Mouse (Mus musculus): ENCODE measurements around the gene Tor4a.

Tor4a gene

GRCm38 (mm10) chr2:25171101-25171768 is 25.5 kb downstream of the Tor4a start:
- DNase-seq (ENCODE audit: low read depth, low spot score), result no peak

DNA sequence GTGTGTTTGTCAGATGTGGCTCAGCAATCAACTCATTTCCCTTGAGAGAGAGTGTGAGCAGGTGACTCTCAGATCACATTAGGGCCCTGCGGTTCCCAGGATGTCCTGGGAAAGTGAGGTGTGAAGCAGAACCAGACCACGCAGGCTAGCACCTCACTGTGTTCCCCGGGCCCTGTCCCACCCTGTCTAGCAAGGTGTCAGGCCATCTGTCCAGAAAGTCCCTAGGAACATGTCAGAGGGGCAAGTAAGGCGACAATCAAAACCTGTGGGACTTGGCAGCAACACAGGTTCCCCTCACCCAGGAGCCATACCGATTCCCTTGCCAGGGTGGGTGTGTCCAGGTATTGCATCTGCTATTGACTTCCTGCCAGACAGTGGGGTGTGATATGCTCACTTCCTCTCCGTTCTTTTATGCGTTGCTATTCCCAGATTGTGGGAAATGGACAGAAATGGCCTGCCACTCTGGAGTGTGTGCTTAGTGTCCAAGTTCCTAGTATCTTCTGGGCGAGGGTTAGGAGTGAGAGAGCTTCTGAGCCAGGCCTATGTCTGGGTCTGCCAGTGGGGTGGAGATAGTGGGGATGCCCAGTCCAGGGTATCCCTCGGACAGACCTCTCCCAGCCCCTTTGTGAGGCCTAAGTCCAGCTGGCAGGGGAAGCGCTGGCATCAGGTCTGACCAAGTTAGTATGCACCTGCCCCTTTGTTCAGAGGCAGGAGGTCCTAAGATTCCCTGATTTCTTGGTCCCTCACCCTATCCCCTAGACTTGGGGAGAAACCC is 26.2 kb downstream of the Tor4a start:
- DNase-seq (ENCODE audit: low read depth, low spot score), result no peak

GRCm38 (mm10) chr2:25169778-25170177 is 26.9 kb downstream of the Tor4a start:
- DNase-seq (ENCODE audit: low read depth, low spot score), result no peak

DNA sequence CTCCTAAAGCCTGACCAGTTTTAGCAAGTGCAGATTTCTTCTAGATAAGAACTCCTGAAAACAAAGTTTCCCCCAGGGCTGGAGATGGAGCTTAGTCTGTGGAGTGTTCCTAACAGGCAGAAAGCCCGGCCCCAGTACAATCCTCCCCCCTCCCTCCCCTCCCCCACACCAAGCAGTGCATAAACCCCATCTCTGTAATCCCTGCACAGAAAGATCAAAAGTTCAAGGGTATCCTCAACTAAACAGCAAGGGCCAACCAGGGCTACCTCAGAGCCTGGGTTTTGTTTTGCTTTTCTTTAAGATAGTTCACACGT is 28.1 kb downstream of the Tor4a start:
- no peak for DNase-seq (ENCODE audit: low read depth, low spot score)

DNA sequence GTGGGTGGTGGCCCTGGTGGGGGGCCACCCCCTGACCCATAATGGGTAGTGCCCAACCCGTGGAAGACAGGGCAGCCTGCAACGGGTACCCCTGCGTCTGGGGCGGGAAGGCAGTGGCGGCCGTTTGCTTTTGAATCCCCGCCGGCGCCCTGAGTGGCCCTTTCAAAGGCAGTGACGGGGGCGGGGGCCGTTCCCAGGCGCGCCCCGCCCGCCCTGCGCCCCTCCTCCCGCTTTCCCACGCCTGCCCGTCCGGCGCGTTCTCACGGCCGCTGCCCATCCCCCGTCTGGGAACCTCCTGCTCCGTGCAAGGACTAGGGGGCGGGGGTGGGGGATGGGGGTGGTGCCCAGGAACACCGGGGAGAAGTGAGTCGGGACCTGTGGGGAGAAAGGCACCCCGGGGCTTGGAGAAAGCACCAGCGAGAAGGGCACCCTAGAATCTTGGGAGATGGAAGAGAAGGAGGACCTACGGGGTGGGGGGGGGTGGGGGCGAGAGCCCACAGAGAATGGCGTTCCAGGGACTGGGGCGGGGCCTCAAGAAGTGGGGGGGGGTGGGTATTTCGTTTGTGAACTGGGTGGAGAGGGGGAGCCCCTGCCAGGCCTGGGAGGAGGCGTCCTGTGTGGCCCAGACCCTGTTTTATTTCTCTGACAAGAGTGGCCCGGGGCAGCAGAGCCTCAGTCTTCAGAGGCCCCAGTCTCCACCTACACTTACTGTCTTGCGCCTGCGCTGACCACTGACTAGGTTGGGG is 28.6 kb downstream of the Tor4a start:
- DNase-seq (ENCODE audit: low read depth, low spot score), result no peak

DNA sequence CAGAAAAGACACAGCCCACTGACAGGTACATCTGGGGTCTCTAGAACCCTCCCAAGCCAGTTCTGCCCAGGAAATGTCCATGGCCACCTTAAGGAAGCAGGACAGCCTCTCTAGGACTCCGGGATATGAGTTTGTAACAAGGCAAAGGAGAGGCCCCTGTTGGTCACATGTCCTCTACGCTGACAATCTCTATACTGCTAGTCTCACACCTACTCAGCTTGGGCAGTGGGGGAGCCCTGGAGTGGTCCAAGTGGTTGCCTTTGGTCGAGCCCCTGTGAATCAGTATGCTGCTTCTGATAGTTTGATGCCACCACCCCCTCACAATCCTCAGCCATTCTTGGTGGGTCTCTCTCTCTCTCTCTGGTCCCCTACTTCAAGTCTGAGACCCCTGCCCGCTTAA is 29.2 kb downstream of the Tor4a start:
- DNase-seq (ENCODE audit: low read depth, low spot score), result no peak

DNA sequence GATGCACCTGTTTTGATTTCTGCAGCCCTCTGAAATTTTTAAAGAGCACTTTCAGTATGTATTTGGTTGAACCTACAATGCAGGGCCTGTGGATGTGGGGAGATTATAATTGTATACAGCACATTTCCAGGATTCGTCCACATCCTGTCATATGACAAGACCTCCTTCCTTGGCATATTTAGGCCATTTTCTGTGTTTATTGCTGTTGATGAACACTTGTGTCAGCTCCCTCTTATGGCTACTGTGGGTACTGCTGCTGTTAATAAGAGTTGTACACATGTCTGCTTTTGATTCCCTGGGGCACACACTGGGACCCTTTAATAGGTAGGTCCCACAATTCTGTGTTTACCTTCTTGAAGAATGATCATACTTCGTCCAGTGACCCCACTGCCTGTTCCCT is 39.0 kb downstream of the Tor4a start:
- no peak for DNase-seq (ENCODE audit: low read depth, low spot score)

- no peak for DNase-seq (ENCODE audit: low read depth, low spot score)
These were observed 39.7 kb downstream of the Tor4a start for GRCm38 (mm10) chr2:25156990-25157389.

- no peak for DNase-seq (ENCODE audit: low read depth, low spot score)
These were observed 40.5 kb downstream of the Tor4a start for GRCm38 (mm10) chr2:25156177-25156576.

GRCm38 (mm10) chr2:25151280-25151956 is 45.3 kb downstream of the Tor4a start:
- no peak for DNase-seq (ENCODE audit: low read depth, low spot score)

DNA sequence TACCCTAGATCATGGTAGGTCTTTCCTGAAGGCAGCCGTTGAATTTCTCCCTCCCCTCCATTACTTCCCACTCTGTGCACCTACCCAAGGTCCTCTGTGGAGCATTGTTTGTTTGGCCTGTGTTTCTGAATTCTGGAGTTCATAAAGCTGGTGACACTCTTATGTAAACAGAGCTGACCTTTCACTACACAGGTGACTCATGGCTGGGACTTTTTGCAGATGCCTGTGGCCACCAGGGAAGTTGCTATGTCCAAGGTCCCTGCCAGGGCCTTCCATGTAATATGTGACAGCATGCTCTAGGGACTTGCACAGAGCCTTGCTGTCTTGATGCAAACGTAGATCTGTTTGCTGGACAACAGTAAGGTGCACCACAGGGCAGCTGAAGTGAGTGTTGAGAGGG is 47.0 kb downstream of the Tor4a start:
- DNase-seq (ENCODE audit: low read depth, low spot score), result no peak

GRCm38 (mm10) chr2:25147892-25148291 is 48.8 kb downstream of the Tor4a start:
- DNase-seq (ENCODE audit: low read depth, low spot score), result no peak

GRCm38 (mm10) chr2:25147398-25147797 is 49.3 kb downstream of the Tor4a start:
- DNase-seq (ENCODE audit: low read depth, low spot score), result no peak

GRCm38 (mm10) chr2:25145346-25145745 is 51.3 kb downstream of the Tor4a start:
- DNase-seq (ENCODE audit: low read depth, low spot score), result no peak

All from WW6 (cell line).